Mouse (Mus musculus) C2C12 (cell line): ENCODE results near the gene Nr1i3. TPM values are rescaled to one million over a fixed set of nuclear protein-coding genes. Genes with fewer than 3 reads are reported as not detected.

Experiments
- H3K27me3 ChIP-seq: one replicate; pipeline ENCODE4 v1.6.1; 2011; ENCODE audit not compliant: control insufficient read depth, insufficient read depth, insufficient read length
- H3K36me3 ChIP-seq: one replicate; pipeline ENCODE4 v1.6.1; 2011; ENCODE audit not compliant: control insufficient read depth, insufficient read depth
- H3K4me3 ChIP-seq: one replicate; pipeline ENCODE4 v1.5.1; 2011; ENCODE audit warnings: mild to moderate bottlenecking, control low read depth; ENCODE audit not compliant: poor library complexity, insufficient read depth, severe bottlenecking
- H3K79me2 ChIP-seq: one replicate; pipeline ENCODE4 v1.6.1; 2011; ENCODE audit not compliant: control insufficient read depth, insufficient read depth
- H3K79me3 ChIP-seq: one replicate; pipeline ENCODE4 v1.6.1; 2011; ENCODE audit warnings: low read depth, control low read depth
- H3ac ChIP-seq: one replicate; pipeline ENCODE3; 2011; ENCODE audit warnings: low read depth; ENCODE audit not compliant: control insufficient read depth, insufficient read length
- CEBPB ChIP-seq: IDR thresholded peaks from one replicate; pipeline ENCODE4 v1.6.1; 2011; ENCODE audit warnings: low read depth, mild to moderate bottlenecking, control low read depth, moderate library complexity
- CTCF ChIP-seq: IDR thresholded peaks from one replicate; pipeline ENCODE4 v1.5.1; 2011; ENCODE audit not compliant: control insufficient read depth, insufficient read depth, insufficient read length
- FOSL1 ChIP-seq: IDR thresholded peaks from one replicate; pipeline ENCODE4 v1.8.0; 2011; ENCODE audit warnings: mild to moderate bottlenecking, low read length; ENCODE audit not compliant: poor library complexity, insufficient read depth, severe bottlenecking
- MAX ChIP-seq: IDR thresholded peaks from one replicate; pipeline ENCODE4 v1.6.1; 2011; ENCODE audit warnings: mild to moderate bottlenecking, control low read depth
- MYOD1 ChIP-seq: IDR thresholded peaks from one replicate; pipeline ENCODE4 v1.6.1; 2011; ENCODE audit warnings: low read depth; ENCODE audit not compliant: control insufficient read depth, insufficient read length
- MYOG ChIP-seq: IDR thresholded peaks from one replicate; pipeline ENCODE4 v1.6.1; 2011; ENCODE audit not compliant: control insufficient read depth, insufficient read length; ENCODE audit errors: extremely low read depth
- USF1 ChIP-seq: IDR thresholded peaks from one replicate; pipeline ENCODE4 v1.6.1; 2011; ENCODE audit warnings: low read depth, mild to moderate bottlenecking, control low read depth, moderate library complexity
- polyA plus RNA-seq: library from polyadenylated mRNA; unstranded; fragments of >200 nt; fragmentation: generic; extraction: Trizol; gene quantifications from one replicate; pipeline ENCODE4 v1.2.1, GENCODE M21; 2012; ENCODE audit warnings: missing spikeins

Nr1i3 gene
- polyA plus RNA-seq, 1 experiment: 0.04 TPM

DNA sequence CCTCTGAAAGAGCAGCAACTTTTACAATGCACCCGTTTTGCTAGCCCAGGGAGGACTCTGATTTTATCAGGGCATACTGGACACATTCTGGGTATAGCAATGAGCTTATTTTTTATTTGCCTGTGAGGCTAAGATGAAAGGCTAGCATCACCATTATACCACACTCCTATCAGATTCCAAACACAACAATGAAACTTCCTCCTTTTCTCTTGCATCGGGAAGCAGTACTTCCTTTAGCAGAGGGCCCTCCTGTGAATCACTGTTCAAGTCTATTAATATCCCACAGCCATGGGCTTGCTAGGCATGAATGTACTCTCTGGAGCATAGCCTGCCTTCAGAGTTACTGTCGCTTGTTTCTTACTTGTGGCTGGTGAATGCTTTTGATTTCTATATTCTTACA, 42.6 kb upstream of the Nr1i3 start:
- H3ac ChIP-seq: no peak overlapping the region
- no peaks in the 10 kb centered on the region for H3K79me3 ChIP-seq
- no peak overlapping the region for H3K4me3 ChIP-seq
- H3K36me3 ChIP-seq: no peaks in the 10 kb centered on the region
- H3K27me3 ChIP-seq: no peaks in the 10 kb centered on the region
- TF ChIP-seq MYOG: no peak
- no peak for TF ChIP-seq MYOD1
- no peak for TF ChIP-seq FOSL1
- TF ChIP-seq CEBPB: no peak
- no peak for TF ChIP-seq MAX
- no peak for TF ChIP-seq USF1
- no peak for TF ChIP-seq CTCF
- H3K79me2 ChIP-seq: no peaks in the 10 kb centered on the region

DNA sequence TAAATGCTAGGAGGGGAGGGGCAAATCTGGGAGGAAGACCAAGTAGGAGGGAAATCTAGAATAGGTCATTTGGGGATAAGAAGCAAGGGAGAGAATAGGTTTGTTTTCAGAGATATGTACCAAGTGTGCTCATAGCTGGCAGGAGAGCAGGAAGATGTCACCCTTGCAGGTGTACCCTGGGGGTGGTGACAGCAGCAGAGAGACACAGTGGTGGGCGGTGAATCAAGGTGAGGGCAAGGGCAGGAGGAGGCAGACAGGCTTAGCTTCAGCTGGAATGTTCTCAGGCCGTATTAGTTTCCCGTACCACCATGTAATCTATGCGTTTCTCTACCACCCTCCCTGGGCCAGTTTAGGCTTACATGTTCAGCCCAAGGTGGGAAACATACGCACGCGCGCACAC, 41.0 kb upstream of the Nr1i3 start:
- no peaks in the 10 kb centered on the region for H3K79me2 ChIP-seq
- H3K36me3 ChIP-seq: no peaks in the 10 kb centered on the region
- TF ChIP-seq MAX: no peak
- no peak for TF ChIP-seq MYOD1
- no peak for TF ChIP-seq FOSL1
- TF ChIP-seq USF1: no peak
- TF ChIP-seq MYOG: no peak
- TF ChIP-seq CTCF: no peak
- TF ChIP-seq CEBPB: no peak
- no peak overlapping the region for H3K4me3 ChIP-seq
- no peaks in the 10 kb centered on the region for H3K79me3 ChIP-seq
- H3ac ChIP-seq: no peak overlapping the region
- H3K27me3 ChIP-seq: no peaks in the 10 kb centered on the region

DNA sequence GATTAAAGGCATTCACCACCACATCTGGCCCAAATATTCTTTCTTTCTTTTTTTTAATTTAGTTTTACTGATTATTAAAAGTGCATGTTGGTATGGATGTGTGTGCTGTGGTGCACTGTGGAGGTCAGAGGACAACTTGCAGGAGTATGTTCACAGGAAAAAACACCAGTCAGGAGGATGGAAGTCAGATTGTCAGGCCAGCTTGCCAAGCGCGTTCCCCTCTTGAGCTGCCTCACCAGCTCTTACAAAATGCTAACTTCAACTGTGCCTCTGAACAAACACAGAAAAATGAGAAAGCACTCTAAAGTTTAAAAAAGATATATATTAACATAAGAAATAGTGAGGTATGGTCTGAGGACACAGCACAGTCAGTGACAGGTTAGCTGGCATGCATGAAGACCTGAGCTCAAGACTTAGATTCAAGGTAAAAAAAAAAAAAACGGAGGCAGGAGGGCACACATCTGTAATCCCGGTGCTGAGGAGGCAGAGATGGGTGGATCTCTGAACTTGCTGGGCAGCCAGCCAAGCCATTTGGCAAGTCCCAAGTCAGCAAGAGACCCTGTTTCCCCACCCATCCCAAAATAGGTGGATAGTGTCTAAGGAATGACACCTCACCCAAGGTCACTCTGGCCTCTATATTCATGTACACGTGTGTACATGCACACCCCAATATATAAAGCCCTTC, 34.1 kb upstream of the Nr1i3 start:
- Histone ChIP-seq H3K36me3 (no peaks in the 10 kb centered on the region), H3ac (no peak overlapping the region), H3K27me3 (no peaks in the 10 kb centered on the region), H3K79me2 (no peaks in the 10 kb centered on the region), H3K4me3 (no peak overlapping the region), H3K79me3 (no peaks in the 10 kb centered on the region)
- TF ChIP-seq MYOG (no peak), FOSL1 (no peak), MYOD1 (no peak), MAX (no peak), CTCF (no peak), CEBPB (no peak), USF1 (no peak)

DNA sequence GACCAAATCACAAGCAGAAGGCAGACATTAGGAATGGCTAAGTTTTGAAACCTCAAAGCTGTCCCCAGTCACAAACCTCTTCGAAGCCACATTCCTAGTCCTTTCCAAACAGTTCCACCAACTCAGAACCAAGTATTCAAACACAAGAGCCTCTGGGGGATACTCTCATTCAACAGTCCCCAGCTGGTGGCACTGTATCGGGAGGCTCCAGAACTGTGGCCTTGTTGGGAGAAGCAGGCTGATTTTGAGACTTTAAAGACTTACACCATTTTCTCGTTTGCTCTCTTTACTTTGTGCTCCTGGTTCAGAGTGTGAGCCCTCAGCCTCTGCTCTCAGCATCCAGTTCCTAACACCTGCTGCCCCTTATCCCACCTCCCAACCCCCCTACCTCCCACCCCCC, 30.7 kb upstream of the Nr1i3 start:
- TF ChIP-seq MYOG (no peak), CTCF (no peak), USF1 (no peak), CEBPB (no peak), FOSL1 (no peak), MAX (no peak), MYOD1 (no peak)
- no peaks in the 10 kb centered on the region for H3K79me3 ChIP-seq
- no peak overlapping the region for H3K4me3 ChIP-seq
- H3K27me3 ChIP-seq: no peaks in the 10 kb centered on the region
- no peaks in the 10 kb centered on the region for H3K36me3 ChIP-seq
- no peaks in the 10 kb centered on the region for H3K79me2 ChIP-seq
- no peak overlapping the region for H3ac ChIP-seq

DNA sequence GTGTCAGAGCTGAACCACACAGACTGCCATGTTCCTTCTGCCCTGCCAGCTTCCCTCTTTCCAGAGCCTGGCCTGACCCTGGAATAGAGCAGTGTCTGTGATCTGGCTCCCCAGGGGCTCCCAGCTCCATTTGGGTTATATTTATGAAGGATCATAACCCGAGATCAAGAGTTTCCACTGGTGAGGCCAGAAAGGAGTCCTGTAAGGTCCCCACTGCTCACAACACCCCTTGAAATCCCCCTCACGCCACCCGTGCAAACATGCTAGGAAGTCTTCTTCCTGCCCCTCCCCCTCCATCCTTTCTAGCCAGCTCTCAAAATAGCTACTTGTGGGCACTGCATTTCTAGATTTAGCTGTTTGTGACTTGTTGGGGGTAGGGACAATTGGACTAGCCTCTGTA, 30.1 kb upstream of the Nr1i3 start:
- Histone ChIP-seq H3K36me3 (no peaks in the 10 kb centered on the region), H3K4me3 (no peak overlapping the region), H3K79me2 (no peaks in the 10 kb centered on the region), H3K27me3 (no peaks in the 10 kb centered on the region), H3ac (no peak overlapping the region), H3K79me3 (no peaks in the 10 kb centered on the region)
- TF ChIP-seq MYOD1 (no peak), CTCF (no peak), MYOG (no peak), MAX (no peak), FOSL1 (no peak), CEBPB (no peak), USF1 (no peak)
